Mouse (Mus musculus) heart, adult 2 months (tissue): ENCODE measurements around the gene Plxna1. TPM values are rescaled to one million over a fixed set of nuclear protein-coding genes. Genes with fewer than 3 reads are reported as not detected.
A peak's percentile ranks its signal among the peaks of the same experiment; 100 is the strongest.

Experiments used
- DNase-seq, 2 experiments: peaks; one replicate each; pipeline ENCODE4 v3.0.0; 2021
- H3K27ac ChIP-seq: fragments of 200-600 bp; 2 replicates; pipeline ENCODE4 v1.8.1; 2022
- H3K27me3 ChIP-seq: fragments of 200-500 bp; 2 replicates; pipeline ENCODE4 v1.6.1; 2012; ENCODE audit warnings: mild to moderate bottlenecking, low read length, inconsistent platforms, mixed read lengths; ENCODE audit not compliant: control insufficient read depth, insufficient read depth
- H3K36me3 ChIP-seq: fragments of 200-500 bp; 2 replicates; pipeline ENCODE4 v1.6.1; 2012; ENCODE audit warnings: low read length, inconsistent platforms; ENCODE audit not compliant: control insufficient read depth, insufficient read depth
- H3K4me1 ChIP-seq: fragments of 200-500 bp; 2 replicates; pipeline ENCODE4 v1.6.1; 2011; ENCODE audit warnings: low read length; ENCODE audit not compliant: control insufficient read depth, insufficient read depth
- H3K4me3 ChIP-seq: fragments of 200-600 bp; 2 replicates; pipeline ENCODE4 v1.8.1; 2022
- H3K79me2 ChIP-seq: fragments of 200-500 bp; replicated peaks from 2 replicates; pipeline ENCODE4 v1.6.1; 2012; ENCODE audit warnings: mild to moderate bottlenecking, inconsistent platforms, low read length, moderate library complexity, mixed read lengths; ENCODE audit not compliant: control insufficient read depth, insufficient read depth
- H3K9ac ChIP-seq: fragments of 200-500 bp; 2 replicates; pipeline ENCODE4 v1.6.1; 2012; ENCODE audit warnings: low read depth, mild to moderate bottlenecking, control low read depth, inconsistent platforms, low read length, mixed read lengths
- CTCF ChIP-seq: fragments of 200-600 bp; IDR thresholded peaks from 2 replicates; pipeline ENCODE4 v1.8.1; 2022; ENCODE audit warnings: antibody characterized with exemption, mild to moderate bottlenecking, moderate library complexity
- EP300 ChIP-seq: fragments of 200-500 bp; IDR thresholded peaks from 2 replicates; pipeline ENCODE4 v1.6.1; 2011; ENCODE audit warnings: low read depth, low read length, control low read depth; ENCODE audit not compliant: insufficient read depth
- POLR2A ChIP-seq: fragments of 200-500 bp; IDR thresholded peaks from 2 replicates; pipeline ENCODE4 v1.6.1; 2011; ENCODE audit warnings: mild to moderate bottlenecking, low read depth, low read length, control low read depth; ENCODE audit not compliant: insufficient read depth
- WGBS: fragments of 180-500 bp; shearing (Covaris S2); methylation state at CpG from one replicate; pipeline ENCODE4 v1.1.7; 2018; 5-methylcytosine and 5-hydroxymethylcytosine counted together
- intact Hi-C: fragments of 180-260 bp; cut with DNase I; formaldehyde crosslinking; loops from one replicate; pipeline ENCODE4 v1.15.1; 2025
- polyA plus RNA-seq: library from polyadenylated mRNA; depleted of rRNA; stranded (reverse); fragments of >200 nt; gene quantifications from 2 replicates; pipeline ENCODE4 v1.2.3, GENCODE M21; 2012
- total RNA-seq, 2 experiments: library from RNA; stranded (reverse); gene quantifications; 2 replicates each; pipeline ENCODE4 v1.2.3; 2021

Plxna1 gene
- total and polyA plus RNA-seq, 3 experiments, result 17.3 to 21.9 (median 19.9) TPM

GRCm38 (mm10) chr6:89359771-89360708 lies 2.4 kb downstream of the Plxna1 start:
- Histone ChIP-seq H3K27ac (no peak overlapping the region), H3K4me3 (no peak overlapping the region), H3K9ac (peak overlapping the region; percentile 14; the same call in 1 of the 2 replicates)

GRCm38 (mm10) chr6:89359192-89359591 lies 3.2 kb downstream of the Plxna1 start:
- WGBS, result 85% methylated on average over 3 of the region's 3 CpGs
- intact Hi-C loops, result no loop called here
- peaks cover 10% of the 10 kb centered on the region for H3K4me1 ChIP-seq
- H3K27me3 ChIP-seq, result no peaks in the 10 kb centered on the region
- no peak overlapping the region for H3K27ac ChIP-seq
- H3K4me3 ChIP-seq, result no peak overlapping the region
- DNase-seq, result no peak
- H3K36me3 ChIP-seq, result no peaks in the 10 kb centered on the region
- no peak overlapping the region for H3K9ac ChIP-seq
- H3K79me2 ChIP-seq, result peaks cover 12% of the 10 kb centered on the region
- TF ChIP-seq CTCF (no peak), POLR2A (no peak), EP300 (no peak)

More at GRCm38 (mm10) chr6:89359771-89360708, 2.4 kb downstream of the Plxna1 start:
- DNase-seq, result peak in 1 of 2 experiments; percentile 60
- H3K36me3 ChIP-seq, result no peaks in the 10 kb centered on the region
- H3K4me1 ChIP-seq, result peaks cover 10% of the 10 kb centered on the region
- WGBS, result 69% methylated on average over 20 of the region's 20 CpGs
- peaks cover 10% of the 10 kb centered on the region for H3K79me2 ChIP-seq
- intact Hi-C loops, result loop anchor here (5.0 kb wide), 4 partner anchors 52 to 433 kb away; no protein-coding TSS in a partner anchor
- no peak for TF ChIP-seq EP300
- no peak for TF ChIP-seq POLR2A
- TF ChIP-seq CTCF, result no peak
- H3K27me3 ChIP-seq, result no peaks in the 10 kb centered on the region

GRCm38 (mm10) chr6:89355661-89356060 lies 6.8 kb downstream of the Plxna1 start:
- Histone ChIP-seq H3K79me2 (peaks cover 11% of the 10 kb centered on the region), H3K4me3 (no peak overlapping the region), H3K9ac (no peak overlapping the region), H3K36me3 (peaks cover 6% of the 10 kb centered on the region), H3K4me1 (peaks cover 23% of the 10 kb centered on the region), H3K27ac (no peak overlapping the region), H3K27me3 (no peaks in the 10 kb centered on the region)
- 61% methylated on average over 7 of the region's 7 CpGs for WGBS
- DNase-seq, result no peak
- intact Hi-C loops, result no loop called here
- TF ChIP-seq POLR2A (no peak), CTCF (no peak), EP300 (no peak)

GRCm38 (mm10) chr6:89354726-89355125 lies 7.7 kb downstream of the Plxna1 start:
- 73% methylated on average over 12 of the region's 12 CpGs for WGBS
- Histone ChIP-seq H3K9ac (no peak overlapping the region), H3K4me3 (no peak overlapping the region), H3K79me2 (peaks cover 8% of the 10 kb centered on the region), H3K36me3 (peaks cover 6% of the 10 kb centered on the region), H3K27ac (no peak overlapping the region), H3K27me3 (no peaks in the 10 kb centered on the region), H3K4me1 (peaks cover 27% of the 10 kb centered on the region)
- no peak for TF ChIP-seq POLR2A
- no peak for TF ChIP-seq EP300
- TF ChIP-seq CTCF, result no peak
- intact Hi-C loops, result no loop called here
- no peak for DNase-seq

- no peak for DNase-seq
- 71% methylated on average over 5 of the region's 5 CpGs for WGBS
- Histone ChIP-seq H3K9ac (no peak overlapping the region), H3K4me1 (peaks cover 30% of the 10 kb centered on the region), H3K36me3 (peaks cover 6% of the 10 kb centered on the region), H3K79me2 (peaks cover 8% of the 10 kb centered on the region), H3K27ac (no peak overlapping the region), H3K4me3 (no peak overlapping the region), H3K27me3 (no peaks in the 10 kb centered on the region)
- intact Hi-C loops, result no loop called here
- TF ChIP-seq POLR2A (no peak), CTCF (no peak), EP300 (no peak)
Observed at GRCm38 (mm10) chr6:89354076-89354475, 8.3 kb downstream of the Plxna1 start.

- 33% methylated on average over 8 of the region's 8 CpGs for WGBS
- Histone ChIP-seq H3K27ac (no peak overlapping the region; the same call in 1 of the 2 replicates), H3K36me3 (peaks cover 6% of the 10 kb centered on the region), H3K79me2 (peaks cover 8% of the 10 kb centered on the region), H3K27me3 (no peaks in the 10 kb centered on the region), H3K4me1 (peaks cover 30% of the 10 kb centered on the region), H3K4me3 (no peak overlapping the region), H3K9ac (no peak overlapping the region)
- no peak for TF ChIP-seq CTCF
- no peak for TF ChIP-seq POLR2A
- no peak for TF ChIP-seq EP300
- intact Hi-C loops, result no loop called here
- DNase-seq, result no peak
Observed at GRCm38 (mm10) chr6:89353101-89353500, 9.3 kb downstream of the Plxna1 start.
